Mouse (Mus musculus) ES-Bruce4 (cell line): ENCODE data around the gene Pck2.

Experiments used
- CTCF ChIP-seq: IDR thresholded peaks from one replicate; pipeline ENCODE4 v1.8.1; 2011; ENCODE audit warnings: low read depth, low read length
- POLR2A ChIP-seq: IDR thresholded peaks from one replicate; pipeline ENCODE4 v1.8.1; 2011; ENCODE audit warnings: low read length; ENCODE audit not compliant: insufficient read depth

- TF ChIP-seq POLR2A (peak; percentile 74), CTCF (no peak)
These were observed at the start of gene Pck2 for GRCm38 (mm10) chr14:55540067-55540786.
